In genomic region chr7:110302886-110303285, GRCm38 (mm10) we compare ENCODE assay signal across 21 mouse cellular contexts.
DNase-seq lines count a peak whose midpoint lies in the region; ATAC-seq and TF ChIP-seq lines count a peak whose summit lies in the region.
"Had no signal": no experiment of that assay in that cellular context is flagged by ENCODE, and none has a peak within 500 bp of the region (broad histone marks: within the 10 kb centered on the region; RNA-seq: fewer than 3 reads in every experiment).

No protein-coding gene starts in this region.

- no peak for TF ChIP-seq EP300 in stomach, postnatal 0 days (optimal IDR thresholded peaks at IDR 0.05)

- H3K27ac ChIP-seq in intestine, postnatal 0 days (ENCODE audit: low read depth, low read length), result peak overlapping the region; percentile 21; the same call in 1 of the 2 replicates
- H3K27ac ChIP-seq in intestine, embryonic 15.5 days, result no peak overlapping the region
- H3K27ac ChIP-seq in stomach, postnatal 0 days (replicated peaks), result no peak overlapping the region
- no peak overlapping the region for H3K27ac ChIP-seq in hindbrain, embryonic 12.5 days
- H3K27ac ChIP-seq: embryonic facial prominence, embryonic 13.5 days; embryonic facial prominence, embryonic 15.5 days; forebrain, embryonic 10.5 days; forebrain, embryonic 12.5 days had no signal

- H3K36me3 ChIP-seq in intestine, postnatal 0 days (ENCODE audit: control insufficient read depth, insufficient read depth), result no peaks in the 10 kb centered on the region
- no peaks in the 10 kb centered on the region for H3K36me3 ChIP-seq in intestine, embryonic 15.5 days
- H3K36me3 ChIP-seq in stomach, postnatal 0 days (ENCODE audit: control insufficient read depth, insufficient read depth, low read length), result no peaks in the 10 kb centered on the region
- H3K36me3 ChIP-seq in hindbrain, embryonic 12.5 days, result peaks cover 4% of the 10 kb centered on the region; the same call in 1 of the 2 replicates

- H3K4me2 ChIP-seq in intestine, postnatal 0 days (replicated peaks; ENCODE audit: low read depth), result no peak overlapping the region
- H3K4me2 ChIP-seq in intestine, embryonic 15.5 days (replicated peaks), result no peak overlapping the region
- no peak overlapping the region for H3K4me2 ChIP-seq in stomach, postnatal 0 days (replicated peaks; ENCODE audit: low read depth)
- no peak overlapping the region for H3K4me2 ChIP-seq in hindbrain, embryonic 12.5 days (replicated peaks)
- H3K4me2 ChIP-seq: embryonic facial prominence, embryonic 13.5 days; embryonic facial prominence, embryonic 15.5 days; forebrain, embryonic 12.5 days had no signal

- 0 out of 2 replicates have a peak, but pooled peaks cover 3% of the 10 kb centered on the region for H3K4me1 ChIP-seq in intestine, postnatal 0 days (replicated peaks; ENCODE audit: control insufficient read depth, insufficient read depth, low read length)
- H3K4me1 ChIP-seq in intestine, embryonic 15.5 days (replicated peaks), result peaks cover 7% of the 10 kb centered on the region; the same call in 1 of the 2 replicates
- H3K4me1 ChIP-seq in stomach, postnatal 0 days (replicated peaks; ENCODE audit: control insufficient read depth, insufficient read depth), result no peaks in the 10 kb centered on the region
- no peaks in the 10 kb centered on the region for H3K4me1 ChIP-seq in hindbrain, embryonic 12.5 days
- H3K4me1 ChIP-seq: forebrain, embryonic 12.5 days had no signal

- WGBS in intestine, postnatal 0 days, result 34% methylated on average over 6 of the region's 6 CpGs
- 61% methylated on average over 6 of the region's 6 CpGs for WGBS in intestine, embryonic 15.5 days
- 59% methylated on average over 6 of the region's 6 CpGs for WGBS in stomach, postnatal 0 days
- 81% methylated on average over 6 of the region's 6 CpGs for WGBS in hindbrain, embryonic 12.5 days

- H3K4me3 ChIP-seq in intestine, postnatal 0 days (ENCODE audit: low read depth, low read length), result no peak overlapping the region
- no peak overlapping the region for H3K4me3 ChIP-seq in intestine, embryonic 15.5 days (replicated peaks)
- no peak overlapping the region for H3K4me3 ChIP-seq in stomach, postnatal 0 days (ENCODE audit: low read depth, low read length)
- no peak overlapping the region for H3K4me3 ChIP-seq in hindbrain, embryonic 12.5 days
- H3K4me3 ChIP-seq: embryonic facial prominence, embryonic 13.5 days; embryonic facial prominence, embryonic 15.5 days; erythroblast, embryonic 14.5 days; forebrain, embryonic 10.5 days; forebrain, embryonic 12.5 days had no signal

- DNase-seq in stomach, postnatal 0 days (ENCODE audit: low spot score), result no peak
- DNase-seq in layer of hippocampus, postnatal 25 days (ENCODE audit: extremely low spot score in 1 of 2, low spot score in 1 of 2), result no peak
- DNase-seq: adrenal gland, adult 2 months; adrenal gland, postnatal 10 days; adrenal gland, postnatal 25 days; cerebellum, adult 11 months; cerebellum, adult 18-20 months; cerebellum, adult 8-10 months; cerebellum, adult 9-11 months; cerebellum, postnatal 14 days; cerebellum, postnatal 36 days; embryo, embryonic 11 days had no signal

- H3K9ac ChIP-seq in intestine, postnatal 0 days (ENCODE audit: low read depth, low read length), result no peak overlapping the region
- H3K9ac ChIP-seq in intestine, embryonic 15.5 days, result no peak overlapping the region
- H3K9ac ChIP-seq in stomach, postnatal 0 days (ENCODE audit: low read length), result no peak overlapping the region
- H3K9ac ChIP-seq in hindbrain, embryonic 12.5 days, result no peak overlapping the region
- H3K9ac ChIP-seq: embryonic facial prominence, embryonic 13.5 days; embryonic facial prominence, embryonic 15.5 days; forebrain, embryonic 12.5 days had no signal

- peak; percentile 29 for ATAC-seq in intestine, postnatal 0 days
- ATAC-seq in intestine, embryonic 15.5 days, result no peak
- peak; percentile 64 for ATAC-seq in stomach, postnatal 0 days (ENCODE audit: low FRiP score, low TSS enrichment)
- no peak for ATAC-seq in hindbrain, embryonic 12.5 days (ENCODE audit: low FRiP score)
- ATAC-seq: forebrain, embryonic 14.5 days had no signal

- H3K27me3 ChIP-seq in intestine, postnatal 0 days (replicated peaks; ENCODE audit: control insufficient read depth, insufficient read depth, low read length), result no peaks in the 10 kb centered on the region
- H3K27me3 ChIP-seq in intestine, embryonic 15.5 days (replicated peaks), result no peaks in the 10 kb centered on the region
- no peaks in the 10 kb centered on the region for H3K27me3 ChIP-seq in stomach, postnatal 0 days (ENCODE audit: control insufficient read depth, insufficient read depth, low read length)
- no peaks in the 10 kb centered on the region for H3K27me3 ChIP-seq in hindbrain, embryonic 12.5 days
- H3K27me3 ChIP-seq: embryonic facial prominence, embryonic 13.5 days; embryonic facial prominence, embryonic 15.5 days; forebrain, embryonic 12.5 days had no signal

- H3K9me3 ChIP-seq in intestine, postnatal 0 days (ENCODE audit: control insufficient read depth), result no peaks in the 10 kb centered on the region
- H3K9me3 ChIP-seq in intestine, embryonic 15.5 days, result no peaks in the 10 kb centered on the region
- no peaks in the 10 kb centered on the region for H3K9me3 ChIP-seq in stomach, postnatal 0 days (ENCODE audit: control insufficient read depth, low read length)
- no peaks in the 10 kb centered on the region for H3K9me3 ChIP-seq in hindbrain, embryonic 12.5 days (replicated peaks)
- H3K9me3 ChIP-seq: embryonic facial prominence, embryonic 13.5 days; embryonic facial prominence, embryonic 15.5 days; forebrain, embryonic 10.5 days; forebrain, embryonic 12.5 days had no signal

- no peak for TF ChIP-seq CTCF in intestine, postnatal 0 days (IDR thresholded peaks at IDR 0.05; ENCODE audit: low read depth)
- no peak for TF ChIP-seq CTCF in stomach, postnatal 0 days (IDR thresholded peaks at IDR 0.05; ENCODE audit: low read depth)

Comparison
In these comparisons a context has a peak if more than half of its experiments do, and no peak if none do; other contexts are left out.
1. ATAC-seq: peak in intestine, postnatal 0 days (single experiment) and stomach, postnatal 0 days (single experiment); none in intestine, embryonic 15.5 days (single experiment) and hindbrain, embryonic 12.5 days (single experiment).